Mouse (Mus musculus): ENCODE data around the gene Gm38431. TPM values are rescaled to one million over a fixed set of nuclear protein-coding genes. Genes with fewer than 3 reads are reported as not detected.
A peak's percentile ranks its signal among the peaks of the same experiment; 100 is the strongest.

Gene Gm38431
- polyA plus RNA-seq, 1 experiment, result 2.3 TPM

DNA sequence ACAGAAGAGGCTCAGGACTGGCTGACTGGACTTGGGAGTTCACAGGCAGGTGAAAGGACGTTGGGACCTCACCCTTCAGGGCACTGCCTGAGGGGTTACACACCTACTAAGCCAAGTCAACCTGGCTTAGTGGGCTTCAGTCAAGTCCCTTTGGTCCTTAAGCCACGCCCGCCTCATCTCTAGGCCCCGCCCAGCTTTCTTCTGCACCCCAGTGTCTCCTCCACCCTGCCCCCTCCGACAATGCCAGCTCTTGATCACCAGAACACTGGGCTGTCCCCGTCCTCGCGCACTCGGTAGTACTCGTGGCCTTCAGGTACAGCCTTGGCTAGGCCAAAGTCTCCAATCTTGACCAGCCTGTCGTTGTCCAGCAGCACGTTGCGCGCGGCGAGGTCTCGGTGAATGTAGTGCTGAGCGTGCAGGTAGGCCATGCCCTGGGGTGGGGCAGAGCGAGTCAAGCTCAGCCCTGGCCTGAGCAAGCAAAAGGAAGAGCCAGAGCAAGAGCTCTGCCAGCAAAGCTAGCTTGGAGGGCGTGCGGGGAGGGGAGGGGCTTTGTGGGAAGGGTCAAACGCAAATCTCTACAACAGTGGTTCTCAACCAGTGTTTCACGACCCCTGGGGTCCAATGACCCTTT, 15.9 kb upstream of the Gm38431 start:
- Histone ChIP-seq H3K27ac (ENCODE audit: insufficient read depth, low read length) (no peak overlapping the region), H3K4me1 (ENCODE audit: control insufficient read depth, insufficient read depth, low read length) (peaks cover 5% of the 10 kb centered on the region), H3K4me3 (ENCODE audit: insufficient read depth, low read length) (no peak overlapping the region)
- no peak for TF ChIP-seq CTCF (IDR thresholded peaks at IDR 0.05; ENCODE audit: extremely low read depth, insufficient read depth, low read length)
- no peak for TF ChIP-seq POLR2A (IDR thresholded peaks at IDR 0.05; ENCODE audit: extremely low read depth, insufficient read depth, low read length)

DNA sequence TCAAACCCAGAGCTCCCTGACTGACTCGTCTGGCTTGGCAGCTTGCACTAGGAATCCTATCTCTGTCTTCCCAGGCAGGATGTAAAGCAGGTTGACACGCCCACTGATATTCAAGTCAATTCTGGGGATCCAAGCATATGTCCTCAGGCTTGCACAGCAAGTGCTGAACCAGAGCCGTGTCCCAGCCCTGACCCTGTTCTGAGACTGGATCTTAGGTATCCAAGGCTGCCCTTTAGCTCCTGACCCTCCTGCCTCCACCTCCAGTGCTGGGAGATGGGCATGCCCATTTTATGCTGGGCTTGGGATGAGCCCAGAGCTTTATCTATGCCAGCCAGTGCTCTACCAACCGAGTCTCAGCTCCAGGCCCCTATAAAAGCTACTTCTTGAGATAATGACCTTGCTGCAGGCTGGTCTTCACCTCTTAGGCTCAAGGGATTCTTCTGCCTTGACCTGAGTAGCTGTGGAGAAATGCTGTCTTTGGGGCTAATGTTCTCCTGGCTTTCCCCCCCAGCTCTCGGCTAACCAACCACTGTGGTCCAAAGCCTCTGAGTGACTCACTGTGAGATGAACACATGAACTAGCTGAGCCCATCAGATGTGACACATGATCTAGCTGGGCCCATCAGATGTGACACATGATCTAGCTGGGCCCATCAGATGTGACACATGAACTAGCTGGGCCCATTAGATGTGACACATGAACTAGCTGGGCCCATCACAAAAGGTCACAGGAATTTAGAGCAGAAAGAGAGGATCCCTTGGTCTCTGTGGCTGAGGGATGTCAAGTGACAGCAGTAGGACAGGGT, 14.2 kb upstream of the Gm38431 start:
- TF ChIP-seq CTCF (IDR thresholded peaks at IDR 0.05; ENCODE audit: extremely low read depth, insufficient read depth, low read length) (no peak), POLR2A (IDR thresholded peaks at IDR 0.05; ENCODE audit: extremely low read depth, insufficient read depth, low read length) (no peak)
- H3K4me3 ChIP-seq (ENCODE audit: insufficient read depth, low read length), result no peak overlapping the region
- peaks cover 5% of the 10 kb centered on the region for H3K4me1 ChIP-seq (ENCODE audit: control insufficient read depth, insufficient read depth, low read length)
- H3K27ac ChIP-seq (ENCODE audit: insufficient read depth, low read length), result no peak overlapping the region

DNA sequence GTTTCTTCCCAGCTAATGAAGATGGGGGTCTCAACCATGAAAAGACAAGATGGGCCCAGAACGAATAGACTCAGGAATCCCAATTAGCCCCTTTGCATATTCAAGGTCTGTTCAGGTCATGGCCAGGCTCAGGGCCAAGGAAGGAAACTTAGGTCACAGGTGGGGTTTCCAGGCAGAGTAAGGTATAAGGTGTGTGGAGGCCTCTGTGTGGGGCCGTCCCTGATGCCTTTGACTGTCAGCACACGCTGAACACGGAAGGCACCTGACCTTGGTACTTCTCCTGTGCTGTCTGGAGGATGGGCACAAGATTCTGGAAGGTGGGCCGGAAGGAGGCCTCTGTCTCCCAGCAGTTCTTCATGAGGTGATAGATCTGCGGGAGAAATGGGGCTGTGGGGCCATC, 13.0 kb upstream of the Gm38431 start:
- H3K27ac ChIP-seq (ENCODE audit: insufficient read depth, low read length), result no peak overlapping the region
- H3K4me3 ChIP-seq (ENCODE audit: insufficient read depth, low read length), result no peak overlapping the region
- peaks cover 5% of the 10 kb centered on the region for H3K4me1 ChIP-seq (ENCODE audit: control insufficient read depth, insufficient read depth, low read length)
- no peak for TF ChIP-seq CTCF (IDR thresholded peaks at IDR 0.05; ENCODE audit: extremely low read depth, insufficient read depth, low read length)
- TF ChIP-seq POLR2A (IDR thresholded peaks at IDR 0.05; ENCODE audit: extremely low read depth, insufficient read depth, low read length), result no peak

DNA sequence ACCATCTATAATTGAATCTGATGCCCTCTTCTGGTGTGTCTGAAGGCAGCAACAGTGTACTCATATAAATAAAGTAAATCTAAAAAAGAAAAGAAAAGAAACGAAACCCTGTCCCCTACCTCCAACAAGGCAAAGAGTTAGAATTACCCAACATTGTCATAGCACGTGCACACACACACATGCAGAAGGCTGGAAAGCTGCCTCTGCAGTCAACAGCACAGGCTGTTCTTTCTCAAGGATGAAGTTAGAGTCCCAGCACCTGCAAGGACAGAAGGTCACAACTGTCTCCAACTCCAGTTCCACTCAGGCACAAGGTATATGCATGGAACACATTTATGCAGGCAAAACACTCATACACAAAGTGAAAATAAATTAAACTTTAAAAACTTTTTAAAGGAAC, 10.3 kb upstream of the Gm38431 start:
- Histone ChIP-seq H3K4me1 (ENCODE audit: control insufficient read depth, insufficient read depth, low read length) (peaks cover 5% of the 10 kb centered on the region), H3K4me3 (ENCODE audit: insufficient read depth, low read length) (no peak overlapping the region), H3K27ac (ENCODE audit: insufficient read depth, low read length) (no peak overlapping the region)
- TF ChIP-seq POLR2A (IDR thresholded peaks at IDR 0.05; ENCODE audit: extremely low read depth, insufficient read depth, low read length) (no peak), CTCF (IDR thresholded peaks at IDR 0.05; ENCODE audit: extremely low read depth, insufficient read depth, low read length) (no peak)

DNA sequence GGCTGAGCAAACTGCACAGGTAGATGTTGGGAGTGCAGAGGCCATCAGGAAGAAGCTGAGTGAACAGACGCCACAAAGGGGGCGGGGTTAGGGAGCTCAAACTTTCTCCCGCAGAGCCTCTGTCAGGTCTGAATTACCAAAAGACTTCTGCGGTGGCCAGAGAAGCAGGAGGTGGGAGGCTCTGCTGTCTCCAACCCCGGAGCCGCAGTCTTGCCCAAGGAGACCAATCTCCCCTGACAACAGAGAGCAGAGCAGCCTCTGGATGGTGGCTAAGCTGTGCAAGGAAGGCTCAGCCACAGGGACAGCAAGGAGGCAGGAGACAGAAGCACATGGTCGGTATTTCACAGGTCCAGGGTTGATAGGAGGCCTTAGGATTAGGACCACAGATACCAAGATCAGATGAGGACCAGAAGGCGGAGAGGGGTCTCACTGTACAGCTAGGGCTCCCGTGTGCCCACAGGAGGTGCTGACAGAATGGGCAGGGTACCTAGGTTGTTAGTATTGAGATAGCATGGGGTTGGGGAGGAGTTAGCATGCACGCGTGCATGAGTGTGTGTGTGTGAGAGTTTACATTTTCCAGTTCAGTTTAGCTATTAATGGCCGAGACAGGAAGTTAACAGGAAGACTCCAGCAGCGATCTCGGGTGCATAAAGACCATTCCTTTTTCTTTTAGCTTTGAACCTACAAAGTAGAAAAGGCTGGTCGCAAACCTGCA, 8.8 kb upstream of the Gm38431 start:
- Histone ChIP-seq H3K27ac (ENCODE audit: insufficient read depth, low read length) (no peak overlapping the region), H3K4me3 (ENCODE audit: insufficient read depth, low read length) (no peak overlapping the region), H3K4me1 (ENCODE audit: control insufficient read depth, insufficient read depth, low read length) (peaks cover 4% of the 10 kb centered on the region)
- TF ChIP-seq CTCF (IDR thresholded peaks at IDR 0.05; ENCODE audit: extremely low read depth, insufficient read depth, low read length) (no peak), POLR2A (IDR thresholded peaks at IDR 0.05; ENCODE audit: extremely low read depth, insufficient read depth, low read length) (no peak)

DNA sequence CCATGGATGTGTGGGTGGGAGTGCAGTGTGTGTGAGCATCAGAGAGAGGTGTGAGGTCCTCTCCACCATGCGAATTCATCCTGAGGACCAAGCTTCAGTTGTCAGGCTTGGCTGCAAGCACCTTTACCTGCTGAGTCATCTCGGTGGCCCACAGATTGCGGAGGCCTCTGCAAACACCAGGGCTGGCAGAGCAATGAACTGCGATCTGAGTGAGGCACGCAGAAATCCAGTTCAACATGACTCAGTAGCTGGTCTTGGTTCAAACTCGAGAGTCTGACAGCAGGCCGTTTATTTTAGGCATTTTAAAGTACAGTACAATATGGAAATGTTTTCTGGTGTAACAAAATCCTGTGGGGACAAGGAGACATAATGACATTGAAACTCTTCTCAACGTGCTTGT, 6.0 kb upstream of the Gm38431 start:
- Histone ChIP-seq H3K4me1 (ENCODE audit: control insufficient read depth, insufficient read depth, low read length) (no peaks in the 10 kb centered on the region), H3K4me3 (ENCODE audit: insufficient read depth, low read length) (no peak overlapping the region), H3K27ac (ENCODE audit: insufficient read depth, low read length) (peak overlapping the region; percentile 12; the same call in 1 of the 2 replicates)
- TF ChIP-seq POLR2A (IDR thresholded peaks at IDR 0.05; ENCODE audit: extremely low read depth, insufficient read depth, low read length) (no peak), CTCF (IDR thresholded peaks at IDR 0.05; ENCODE audit: extremely low read depth, insufficient read depth, low read length) (no peak)

DNA sequence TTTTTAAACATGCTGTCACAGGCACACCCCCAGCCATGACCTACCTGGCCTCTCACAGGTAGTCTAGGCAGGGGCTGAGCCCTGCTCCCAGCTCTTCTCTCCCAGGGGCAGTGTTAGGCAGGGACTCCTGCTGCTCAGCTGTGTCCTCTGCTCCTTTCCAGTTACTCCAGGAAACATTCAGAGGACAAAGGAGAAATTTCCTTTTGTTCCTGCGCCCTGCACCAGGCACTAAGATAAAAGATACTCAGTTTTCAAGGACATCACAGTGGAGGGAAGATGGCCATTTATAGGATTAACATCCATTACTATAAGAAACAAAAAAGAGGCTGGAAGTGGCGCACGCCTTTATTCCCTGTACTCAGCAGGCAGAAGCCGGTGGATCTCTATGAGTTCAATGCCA, 4.2 kb upstream of the Gm38431 start:
- Histone ChIP-seq H3K27ac (ENCODE audit: insufficient read depth, low read length) (no peak overlapping the region), H3K4me3 (ENCODE audit: insufficient read depth, low read length) (no peak overlapping the region), H3K4me1 (ENCODE audit: control insufficient read depth, insufficient read depth, low read length) (no peaks in the 10 kb centered on the region)
- TF ChIP-seq POLR2A (IDR thresholded peaks at IDR 0.05; ENCODE audit: extremely low read depth, insufficient read depth, low read length) (no peak), CTCF (IDR thresholded peaks at IDR 0.05; ENCODE audit: extremely low read depth, insufficient read depth, low read length) (no peak)

DNA sequence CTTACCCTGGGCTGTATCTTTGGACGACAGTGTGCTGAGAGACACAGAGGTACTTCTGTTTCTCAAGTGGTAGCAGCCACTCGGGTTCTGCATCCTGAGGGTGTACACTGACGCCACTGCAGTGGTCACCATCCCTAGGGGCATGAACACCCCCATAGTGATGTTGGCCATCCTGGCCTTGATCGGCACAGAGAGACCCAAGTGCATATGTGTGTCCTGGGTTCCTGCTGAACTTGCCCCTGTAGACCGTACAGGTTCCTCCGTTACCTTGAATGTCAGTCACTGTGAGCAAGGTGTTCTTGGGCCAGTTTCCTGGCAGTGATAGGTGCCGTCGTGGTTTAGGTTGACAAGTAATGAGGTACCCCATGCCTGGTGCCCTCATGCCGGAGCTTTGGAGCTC, 1.6 kb upstream of the Gm38431 start:
- TF ChIP-seq CTCF (IDR thresholded peaks at IDR 0.05; ENCODE audit: extremely low read depth, insufficient read depth, low read length), result no peak
- TF ChIP-seq POLR2A (IDR thresholded peaks at IDR 0.05; ENCODE audit: extremely low read depth, insufficient read depth, low read length), result no peak

DNA sequence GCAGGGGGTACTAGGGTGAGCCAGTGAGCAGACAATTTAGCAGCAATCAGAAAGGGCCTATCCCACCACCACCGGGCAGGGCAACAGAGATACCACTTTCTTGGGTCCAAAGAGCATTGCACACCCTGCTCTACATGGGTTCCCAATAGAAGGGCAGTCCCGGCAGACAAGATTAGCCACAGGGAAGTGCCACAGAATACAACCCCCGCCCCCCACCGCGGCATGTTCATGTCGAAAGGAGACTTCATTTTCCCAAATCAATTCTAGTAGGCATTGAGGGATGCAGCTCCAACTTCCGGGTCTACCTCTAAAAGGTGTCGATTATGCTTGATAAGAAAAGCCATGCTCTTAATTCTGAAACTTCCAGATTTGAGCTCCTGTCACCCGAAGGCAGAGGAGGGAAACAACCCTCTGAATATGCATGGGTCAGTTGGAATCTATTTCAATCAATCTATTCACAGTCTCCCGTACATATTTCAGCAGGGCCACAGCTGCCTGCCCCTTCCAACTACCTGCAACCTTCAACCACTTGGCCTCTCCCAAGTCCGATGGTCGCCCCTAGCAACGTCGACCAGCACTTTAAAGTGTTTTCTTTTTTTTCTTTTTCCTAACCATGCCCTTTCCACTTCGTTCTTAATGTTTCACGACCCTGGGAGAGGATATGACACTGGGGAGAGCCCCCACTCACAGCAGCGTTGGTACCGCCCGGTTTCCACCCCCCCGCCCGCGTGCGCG, 658 bp downstream of the Gm38431 start:
- TF ChIP-seq POLR2A (IDR thresholded peaks at IDR 0.05; ENCODE audit: extremely low read depth, insufficient read depth, low read length), result no peak; the same call in 1 of the 2 replicates
- no peak for TF ChIP-seq CTCF (IDR thresholded peaks at IDR 0.05; ENCODE audit: extremely low read depth, insufficient read depth, low read length)
- Histone ChIP-seq H3K4me1 (ENCODE audit: control insufficient read depth, insufficient read depth, low read length) (peaks cover 5% of the 10 kb centered on the region; the same call in 1 of the 2 replicates), H3K4me3 (ENCODE audit: insufficient read depth, low read length) (peak overlapping the region; percentile 90), H3K27ac (ENCODE audit: insufficient read depth, low read length) (no peak overlapping the region)

More for the DNA sequence above, 1.6 kb upstream of the Gm38431 start:
- Histone ChIP-seq H3K27ac (ENCODE audit: insufficient read depth, low read length) (no peak overlapping the region), H3K4me1 (ENCODE audit: control insufficient read depth, insufficient read depth, low read length) (peaks cover 5% of the 10 kb centered on the region; the same call in 1 of the 2 replicates), H3K4me3 (ENCODE audit: insufficient read depth, low read length) (no peak overlapping the region)
